Mouse (Mus musculus) CH12.LX (cell line): ENCODE data around the gene Bap1. TPM values are rescaled to one million over a fixed set of nuclear protein-coding genes. Genes with fewer than 3 reads are reported as not detected.

ENCODE experiments used
- DNase-seq: peaks from one replicate; pipeline ENCODE4 v3.0.0-alpha.2; 2013; ENCODE audit errors: extremely low read depth
- H3K27ac ChIP-seq: 2 replicates; pipeline ENCODE4 v1.5.1; 2012; ENCODE audit warnings: low read depth, mild to moderate bottlenecking, control low read depth, moderate library complexity; ENCODE audit not compliant: insufficient read depth
- H3K27me3 ChIP-seq: replicated peaks from 2 replicates; pipeline ENCODE3; 2012; ENCODE audit warnings: inconsistent platforms
- H3K36me3 ChIP-seq, 2 experiments: replicated peaks in 1 of 2; 2 replicates each; pipeline versions ENCODE3 to v1.6.1; 2012; ENCODE audit warnings: inconsistent platforms in 1 of 2, low read length in 1 of 2, mild to moderate bottlenecking in 1 of 2, mixed read lengths in 1 of 2, moderate library complexity in 1 of 2; ENCODE audit not compliant: control insufficient read depth in 1 of 2, insufficient read depth in 1 of 2
- H3K4me1 ChIP-seq, 2 experiments: 2 replicates each; pipeline ENCODE4 v1.6.1; 2012; ENCODE audit warnings: inconsistent platforms in 1 of 2, moderate library complexity in 1 of 2; ENCODE audit not compliant: insufficient read depth in 2 of 2, control insufficient read depth in 1 of 2
- H3K4me2 ChIP-seq: 2 replicates; pipeline ENCODE4 v1.6.1; 2012; ENCODE audit warnings: low read depth, mild to moderate bottlenecking, control low read depth; ENCODE audit not compliant: poor library complexity, insufficient read depth, severe bottlenecking
- H3K4me3 ChIP-seq, 3 experiments: fragments of 150-350 bp in 1 of 3; sonication (generic) in 1 of 3; replicated peaks in 1 of 3; 2 replicates each; pipeline versions ENCODE3 to v1.5.1; 2011 to 2012; ENCODE audit warnings: low read depth in 2 of 3, low read length in 2 of 3, mild to moderate bottlenecking in 2 of 3, moderate library complexity in 2 of 3, control low read depth in 1 of 3, improper control_type of control experiment in 1 of 3, inconsistent platforms in 1 of 3, mixed read lengths in 1 of 3; ENCODE audit not compliant: poor library complexity in 1 of 3
- H3K79me2 ChIP-seq: replicated peaks from 2 replicates; pipeline ENCODE4 v1.6.1; 2012; ENCODE audit warnings: mild to moderate bottlenecking, moderate library complexity; ENCODE audit not compliant: control insufficient read depth, poor library complexity, insufficient read depth, severe bottlenecking; ENCODE audit errors: extremely low read depth
- H3K9ac ChIP-seq: 2 replicates; pipeline ENCODE4 v1.6.1; 2012; ENCODE audit warnings: low read depth, mild to moderate bottlenecking, control low read depth, moderate library complexity; ENCODE audit not compliant: insufficient read depth
- H3K9me3 ChIP-seq: replicated peaks from 2 replicates; pipeline ENCODE3; 2012; ENCODE audit warnings: low read length, inconsistent platforms, mixed read lengths
- CHD2 ChIP-seq: IDR thresholded peaks from 2 replicates; pipeline ENCODE4 v1.6.1; 2011; ENCODE audit warnings: low read length, improper control_type of control experiment
- CTCF ChIP-seq, 2 experiments: IDR thresholded peaks in 1 of 2; conservative IDR thresholded peaks in 1 of 2; 2 replicates each; pipeline ENCODE4 v1.5.1; 2011 to 2012; ENCODE audit warnings: low read depth in 2 of 2, low read length in 2 of 2, improper control_type of control experiment in 1 of 2, inconsistent platforms in 1 of 2, mild to moderate bottlenecking in 1 of 2, moderate library complexity in 1 of 2
- E2F4 ChIP-seq: IDR thresholded peaks from 2 replicates; pipeline ENCODE4 v1.6.1; 2011; ENCODE audit warnings: low read depth, low read length, improper control_type of control experiment; ENCODE audit not compliant: insufficient replicate concordance
- ELF1 ChIP-seq: IDR thresholded peaks from 2 replicates; pipeline ENCODE4 v1.6.1; 2014; ENCODE audit warnings: low read depth, mild to moderate bottlenecking, inconsistent platforms, low read length, improper control_type of control experiment
- EP300 ChIP-seq: IDR thresholded peaks from 2 replicates; pipeline ENCODE4 v1.6.1; 2011; ENCODE audit warnings: low read length, improper control_type of control experiment
- JUN ChIP-seq: IDR thresholded peaks from 2 replicates; pipeline ENCODE4 v1.6.1; 2011; ENCODE audit warnings: low read depth, mild to moderate bottlenecking, low read length, improper control_type of control experiment, moderate library complexity; ENCODE audit not compliant: insufficient read depth
- JUND ChIP-seq: conservative IDR thresholded peaks from 2 replicates; pipeline ENCODE4 v1.6.1; 2011; ENCODE audit warnings: low read depth, low read length, improper control_type of control experiment
- KAT2A ChIP-seq: IDR thresholded peaks from 2 replicates; pipeline ENCODE4 v1.6.1; 2012; ENCODE audit warnings: low read length, improper control_type of control experiment, inconsistent platforms; ENCODE audit not compliant: insufficient replicate concordance
- MAZ ChIP-seq: IDR thresholded peaks from 2 replicates; pipeline ENCODE4 v1.6.1; 2012; ENCODE audit warnings: low read depth, mild to moderate bottlenecking, inconsistent platforms, low read length, improper control_type of control experiment, moderate library complexity
- MYC ChIP-seq: IDR thresholded peaks from 2 replicates; pipeline ENCODE4 v1.6.1; 2011; ENCODE audit warnings: low read depth, mild to moderate bottlenecking, improper control_type of control experiment, low read length
- NELFE ChIP-seq: IDR thresholded peaks from 2 replicates; pipeline ENCODE4 v1.6.1; 2011; ENCODE audit warnings: low read depth, low read length, improper control_type of control experiment
- NRF1 ChIP-seq: IDR thresholded peaks from 2 replicates; pipeline ENCODE4 v1.6.1; 2014; ENCODE audit warnings: low read depth, mild to moderate bottlenecking, inconsistent platforms, low read length, improper control_type of control experiment, moderate library complexity
- RAD21 ChIP-seq: IDR thresholded peaks from 2 replicates; pipeline ENCODE4 v1.6.1; 2011; ENCODE audit warnings: low read depth, mild to moderate bottlenecking, low read length, improper control_type of control experiment, moderate library complexity
- RCOR1 ChIP-seq: conservative IDR thresholded peaks from 2 replicates; pipeline ENCODE4 v1.6.1; 2012; ENCODE audit warnings: low read depth, mild to moderate bottlenecking, inconsistent platforms, low read length, improper control_type of control experiment
- SMC3 ChIP-seq: IDR thresholded peaks from 2 replicates; pipeline ENCODE4 v1.6.1; 2011; ENCODE audit warnings: low read depth, low read length, improper control_type of control experiment
- TCF12 ChIP-seq: IDR thresholded peaks from 2 replicates; pipeline ENCODE4 v1.6.1; 2014; ENCODE audit warnings: low read depth, mild to moderate bottlenecking, inconsistent platforms, low read length, improper control_type of control experiment
- USF2 ChIP-seq: conservative IDR thresholded peaks from 2 replicates; pipeline ENCODE4 v1.6.1; 2011; ENCODE audit warnings: low read depth, low read length, improper control_type of control experiment
- ZC3H11A ChIP-seq: IDR thresholded peaks from 2 replicates; pipeline ENCODE4 v1.6.1; 2012; ENCODE audit warnings: low read depth, mild to moderate bottlenecking, inconsistent platforms, low read length, improper control_type of control experiment
- ZKSCAN1 ChIP-seq: IDR thresholded peaks from 2 replicates; pipeline ENCODE4 v1.6.1; 2012; ENCODE audit warnings: low read depth, inconsistent platforms, low read length, improper control_type of control experiment, borderline replicate concordance
- ZNF384 ChIP-seq: IDR thresholded peaks from 2 replicates; pipeline ENCODE4 v1.6.1; 2012; ENCODE audit warnings: low read depth, low read length, improper control_type of control experiment, inconsistent platforms
- dilution Hi-C: fragments of 300-500 bp; cut with MboI; formaldehyde crosslinking; loops from 2 replicates; pipeline ENCODE4 v1.14.3; 2020; ENCODE audit warnings: low sequenced_read_pairs; ENCODE audit not compliant: extremely low pct_unique_long_range_greater_than_20kb, extremely low pct_ligation_motif_present
- in situ Hi-C: fragments of 300-500 bp; cut with MboI; formaldehyde crosslinking; loops from 3 replicates; pipeline ENCODE4 v1.14.3; 2019; ENCODE audit warnings: low sequenced_read_pairs, low pct_ligation_motif_present, low pct_unique_long_range_greater_than_20kb, mixed read lengths
- polyA plus RNA-seq: library from polyadenylated mRNA; unstranded; fragments of >175 nt; gene quantifications from 2 replicates; pipeline ENCODE4 v1.2.1, GENCODE M21; 2012; ENCODE audit warnings: low read depth; ENCODE audit not compliant: insufficient read length
- total RNA-seq, 2 experiments: library from RNA; depleted of rRNA; stranded (reverse); fragments of 300-350 nt in 1 of 2; fragments of >200 nt in 1 of 2; gene quantifications; 2 replicates each; pipeline ENCODE4 v1.2.3; 2012 to 2014

Bap1 gene
- total and polyA plus RNA-seq, 3 experiments: 56.6 to 87.7 (median 62.0) TPM

DNA sequence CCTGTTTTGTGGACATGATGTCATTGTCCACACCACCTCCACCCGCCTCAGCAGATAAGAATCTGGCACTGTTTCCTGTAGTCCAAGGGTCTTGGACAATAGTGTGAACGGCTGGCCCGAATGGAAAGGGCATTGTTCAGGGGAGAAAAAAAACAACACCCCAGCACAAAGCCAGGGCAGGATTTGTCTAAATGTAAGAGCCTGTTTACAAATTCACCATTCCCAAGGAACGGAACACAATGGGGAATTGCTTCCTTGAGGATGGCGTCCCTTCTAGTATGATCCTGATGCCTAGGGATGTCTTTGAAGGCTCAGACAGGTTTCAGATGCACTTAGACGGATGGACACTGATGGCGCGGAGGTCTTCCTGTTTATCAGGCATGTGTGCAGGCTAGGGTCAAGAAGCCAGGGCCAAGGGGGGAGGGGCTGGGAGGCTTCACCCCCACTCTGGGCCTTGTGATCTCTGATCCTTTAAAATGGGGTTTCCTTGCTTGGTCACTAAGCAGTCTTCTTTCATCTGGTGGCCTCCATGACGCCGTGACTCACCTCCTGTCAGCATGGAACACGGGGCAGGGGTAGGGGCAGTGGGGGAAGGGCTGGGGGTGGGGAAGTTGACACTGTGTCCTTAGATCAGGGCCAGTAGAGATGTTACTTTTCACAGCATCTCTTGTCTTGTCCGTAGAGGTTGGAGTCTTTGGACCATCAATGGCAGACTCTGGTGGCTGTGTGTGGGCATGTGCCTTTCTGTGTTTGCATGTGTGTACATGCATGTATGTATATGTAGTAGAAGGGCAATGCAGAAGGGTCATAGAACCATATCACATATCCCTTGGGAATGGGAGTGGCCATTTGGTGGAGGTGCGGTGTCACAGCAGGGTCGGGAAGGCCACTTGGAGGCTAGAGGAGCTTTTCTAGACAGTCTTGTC, 17.9 kb upstream of the Bap1 start:
- TF ChIP-seq CHD2 (no peak), MYC (0 out of 2 replicates have a peak, but pooled peaks have one; percentile 41)
- Histone ChIP-seq H3K27me3 (peaks cover 14% of the 10 kb centered on the region), H3K4me1 (peaks cover 13 to 31% of the 10 kb centered on the region in 2 experiments), H3K27ac (no peak overlapping the region), H3K4me3 (no peak overlapping the region), H3K36me3 (peaks cover 0 to 13% of the 10 kb centered on the region in 2 experiments), H3K9ac (no peak overlapping the region), H3K79me2 (no peaks in the 10 kb centered on the region), H3K4me2 (no peak overlapping the region), H3K9me3 (no peaks in the 10 kb centered on the region)
- dilution Hi-C loops: no loop called here
- DNase-seq: no peak
- in situ Hi-C loops: no loop called here

DNA sequence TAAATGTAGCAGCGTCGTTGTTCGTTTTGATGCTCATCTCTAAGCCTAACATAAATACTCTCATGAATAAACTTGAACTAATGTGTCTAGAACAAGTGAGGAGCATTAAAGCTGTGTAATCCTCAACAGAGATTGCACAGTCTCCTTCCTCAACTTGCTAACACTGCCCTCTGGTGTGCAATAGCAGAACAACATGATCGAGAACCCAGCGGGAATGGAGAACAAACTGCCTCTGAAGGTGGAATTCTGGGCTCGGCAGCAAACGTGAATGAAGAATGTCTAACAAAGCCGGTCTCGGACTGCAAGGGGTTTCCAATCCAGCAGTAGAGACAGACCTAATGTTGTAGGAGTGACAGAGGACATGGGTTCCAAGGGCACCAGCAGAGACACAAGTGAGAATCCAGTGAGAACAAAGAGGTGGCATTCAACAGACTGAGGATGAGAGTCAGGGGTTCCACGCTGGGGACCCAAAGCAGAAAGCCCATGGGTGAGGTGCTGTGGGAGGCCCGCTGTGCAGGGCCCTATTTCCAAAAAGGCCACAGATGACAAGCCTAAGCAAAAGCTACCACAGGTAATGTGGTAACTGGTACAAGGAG, 17.2 kb upstream of the Bap1 start:
- TF ChIP-seq SMC3: peak; percentile 96
- no peak for TF ChIP-seq NRF1
- peak; percentile 84 for TF ChIP-seq RAD21
- TF ChIP-seq ZC3H11A: peak; percentile 43; the same call in 1 of the 2 replicates
- TF ChIP-seq E2F4: no peak
- TF ChIP-seq CTCF (conservative IDR thresholded peaks at IDR 0.05 in 1 of 2, IDR thresholded peaks at IDR 0.05 in 1 of 2; ENCODE audit: low read depth in 2 of 2, low read length in 2 of 2): peak; percentile 90 to 94
- TF ChIP-seq, all 38 proteins: peak for 4
- H3K9ac ChIP-seq: peak overlapping the region; percentile 37

DNA sequence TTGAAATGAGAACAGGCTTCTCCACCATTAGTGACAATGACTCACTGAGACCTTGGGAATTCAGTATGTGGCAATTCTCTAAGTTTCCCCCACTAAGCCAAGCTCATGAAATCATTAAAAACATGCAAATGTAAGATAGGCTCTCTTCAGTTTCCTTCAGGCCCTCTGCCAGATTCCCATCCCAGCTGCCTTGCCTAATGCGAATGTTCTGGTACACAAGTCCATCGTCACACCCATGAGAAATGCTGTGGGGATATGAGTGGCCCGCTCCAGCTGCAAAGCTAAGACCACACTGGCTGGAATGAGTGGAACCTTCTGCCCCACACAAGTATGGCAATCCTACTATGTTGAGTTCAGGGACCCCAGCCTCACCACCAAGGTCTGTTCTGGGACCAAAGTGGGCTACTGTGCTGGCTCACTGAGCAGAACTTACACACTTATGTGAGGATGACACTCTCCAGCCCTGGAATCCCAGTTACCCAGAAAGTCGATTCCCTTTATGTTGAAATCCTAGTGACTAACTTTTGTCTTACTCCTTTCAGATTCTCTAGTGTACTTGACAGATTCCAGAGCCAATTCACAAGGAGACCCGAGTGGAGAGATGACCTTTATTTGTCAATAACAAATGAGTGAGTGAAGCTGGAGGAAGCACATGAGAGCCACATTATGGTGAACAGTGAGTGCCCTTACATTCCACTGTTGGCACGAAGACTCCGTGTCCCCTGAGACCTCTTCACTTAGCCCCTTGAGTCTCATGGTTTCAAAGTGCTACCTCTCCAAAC, 14.0 kb upstream of the Bap1 start:
- H3K36me3 ChIP-seq: peaks cover 0 to 35% of the 10 kb centered on the region in 2 experiments
- H3K27ac ChIP-seq: no peak overlapping the region
- DNase-seq: no peak
- no peak overlapping the region for H3K4me3 ChIP-seq
- no peak for TF ChIP-seq JUND
- no peak for TF ChIP-seq ZKSCAN1
- no peak for TF ChIP-seq EP300
- no peak for TF ChIP-seq RCOR1
- TF ChIP-seq RAD21: no peak
- no peak for TF ChIP-seq NELFE
- TF ChIP-seq USF2: no peak
- TF ChIP-seq JUN: no peak
- no peak for TF ChIP-seq CTCF (conservative IDR thresholded peaks at IDR 0.05 in 1 of 2, IDR thresholded peaks at IDR 0.05 in 1 of 2; ENCODE audit: low read depth in 2 of 2, low read length in 2 of 2)
- TF ChIP-seq MAZ: no peak
- no peak for TF ChIP-seq KAT2A
- no peak for TF ChIP-seq ELF1
- TF ChIP-seq ZNF384: no peak
- no peak for TF ChIP-seq TCF12
- dilution Hi-C loops (no loop called here), in situ Hi-C loops (no loop called here)
- peaks cover 6 to 20% of the 10 kb centered on the region in 2 experiments for H3K4me1 ChIP-seq
- no peaks in the 10 kb centered on the region for H3K9me3 ChIP-seq
- no peak overlapping the region for H3K9ac ChIP-seq
- no peaks in the 10 kb centered on the region for H3K79me2 ChIP-seq
- H3K27me3 ChIP-seq: no peaks in the 10 kb centered on the region
- H3K4me2 ChIP-seq: no peak overlapping the region

More for the DNA sequence above, 17.2 kb upstream of the Bap1 start:
- Histone ChIP-seq H3K4me3 (no peak overlapping the region), H3K27ac (no peak overlapping the region), H3K36me3 (peaks cover 0 to 20% of the 10 kb centered on the region in 2 experiments), H3K4me1 (peaks cover 7 to 23% of the 10 kb centered on the region in 2 experiments), H3K4me2 (no peak overlapping the region), H3K9me3 (no peaks in the 10 kb centered on the region), H3K27me3 (peaks cover 14% of the 10 kb centered on the region), H3K79me2 (no peaks in the 10 kb centered on the region)
- peak; percentile 76 for DNase-seq
- dilution Hi-C loops (no loop called here), in situ Hi-C loops (no loop called here)
